Mouse (Mus musculus) embryonic fibroblast, embryonic 13.5 days (primary cell): ENCODE measurements around the gene Prune2.

Source experiments
- CTCF ChIP-seq: IDR thresholded peaks from 2 replicates; pipeline ENCODE4 v1.5.1; 2011; ENCODE audit warnings: mild to moderate bottlenecking, control low read depth, low read length, moderate library complexity, borderline replicate concordance; ENCODE audit not compliant: insufficient read depth
- POLR2A ChIP-seq: IDR thresholded peaks from 2 replicates; pipeline ENCODE4 v1.6.1; 2011; ENCODE audit warnings: low read depth, mild to moderate bottlenecking, control low read depth, low read length, moderate library complexity

DNA sequence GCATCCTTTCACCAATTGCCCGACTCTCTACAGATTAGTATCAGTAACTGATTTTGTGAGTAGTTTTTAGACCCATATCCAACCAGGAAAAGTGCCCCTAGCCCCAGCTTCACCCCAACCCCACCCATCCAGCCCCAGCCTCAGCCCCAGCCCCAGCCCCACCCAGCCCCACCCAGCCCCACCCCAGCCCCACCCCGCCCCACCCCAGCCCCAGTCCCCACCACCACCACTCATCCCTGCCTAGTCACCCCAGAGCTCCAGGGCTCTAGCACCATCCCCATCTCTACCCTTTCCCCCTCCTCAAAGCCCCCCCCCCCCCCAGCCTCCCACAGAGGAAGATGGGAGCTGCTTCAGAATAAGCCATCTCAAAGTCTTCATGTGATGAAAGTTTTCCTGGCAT, 181.7 kb downstream of the Prune2 start:
- TF ChIP-seq CTCF = no peak
- TF ChIP-seq POLR2A = no peak
